ENCODE assay signal across 10 mouse cellular contexts in the genomic region with DNA sequence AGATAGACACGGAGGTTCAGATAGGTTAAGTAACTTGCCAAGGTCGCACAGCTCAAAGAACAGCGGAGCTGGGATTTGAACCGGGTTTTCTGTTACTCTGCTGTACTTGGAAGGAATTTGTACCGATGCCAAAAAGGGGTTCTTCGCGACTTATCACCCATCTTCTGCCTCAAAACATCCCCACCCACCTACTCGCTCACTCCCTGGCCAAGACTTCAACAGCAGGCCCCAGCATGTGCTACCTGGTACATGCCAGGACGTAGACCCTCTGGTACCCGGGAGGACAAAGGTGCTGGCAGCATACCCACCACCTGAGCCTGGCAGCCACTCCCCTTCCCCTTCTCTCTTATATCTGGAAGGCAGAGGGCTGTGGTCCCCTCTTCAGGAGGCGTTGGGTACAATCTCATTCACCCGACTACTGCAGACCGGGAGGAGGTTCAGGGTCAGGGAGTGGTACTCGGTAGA. TPM values are rescaled to one million over a fixed set of nuclear protein-coding genes. Genes with fewer than 3 reads are reported as not detected.
DNase-seq lines count a peak whose midpoint lies in the region; ATAC-seq and TF ChIP-seq lines count a peak whose summit lies in the region.
"Had no signal": no experiment of that assay in that cellular context is flagged by ENCODE, and none has a peak within 500 bp of the region (broad histone marks: within the 10 kb centered on the region; RNA-seq: fewer than 3 reads in every experiment).

No protein-coding gene starts in this region.

- ATAC-seq in limb, embryonic 12.5 days (ENCODE audit: insufficient number of reproducible peaks, insufficient read depth, low FRiP score, low TSS enrichment, low read depth) = no peak
- ATAC-seq in stomach, embryonic 15.5 days (ENCODE audit: insufficient read depth, low FRiP score, low read depth) = no peak

- H3K36me3 ChIP-seq in limb, embryonic 12.5 days = no peaks in the 10 kb centered on the region
- no peaks in the 10 kb centered on the region for H3K36me3 ChIP-seq in stomach, embryonic 15.5 days

- H3K4me3 ChIP-seq in gastrocnemius, adult 2 months = peak overlapping the region; percentile 94
- peak overlapping the region; percentile 78 for H3K4me3 ChIP-seq in limb, embryonic 12.5 days (replicated peaks)
- H3K4me3 ChIP-seq in stomach, embryonic 15.5 days (replicated peaks) = peak overlapping the region; percentile 93

- no peak for DNase-seq in gastrocnemius, adult 2 months
- DNase-seq in gastrocnemius, postnatal 36 days = no peak
- DNase-seq in urinary bladder, adult 18-20 months (ENCODE audit: low spot score in 2 of 2) = peak; percentile 50 to 54
- no peak for DNase-seq in urinary bladder, postnatal 10 days (ENCODE audit: low spot score)
- no peak for DNase-seq in right cerebral cortex, adult 18-20 months
- DNase-seq in frontal cortex, postnatal 25 days (ENCODE audit: low spot score in 2 of 2) = no peak

- H3K9ac ChIP-seq in limb, embryonic 12.5 days (replicated peaks) = peak overlapping the region; percentile 90
- H3K9ac ChIP-seq in stomach, embryonic 15.5 days = peak overlapping the region; percentile 74

- H3K9me3 ChIP-seq in limb, embryonic 12.5 days = peaks cover 4% of the 10 kb centered on the region; the same call in 1 of the 2 replicates
- H3K9me3 ChIP-seq in stomach, embryonic 15.5 days = no peaks in the 10 kb centered on the region

- no peaks in the 10 kb centered on the region for H3K27me3 ChIP-seq in limb, embryonic 12.5 days
- no peaks in the 10 kb centered on the region for H3K27me3 ChIP-seq in stomach, embryonic 15.5 days (replicated peaks)
- H3K27me3 ChIP-seq: CH12.LX had no signal

- TF ChIP-seq CTCF in gastrocnemius, adult 2 months (IDR thresholded peaks at IDR 0.05) = no peak

- 29% methylated on average over 14 of the region's 14 CpGs for WGBS in limb, embryonic 12.5 days
- WGBS in stomach, embryonic 15.5 days = 31% methylated on average over 14 of the region's 14 CpGs

- intact Hi-C loops in gastrocnemius, adult 2 months (cut with DNase I) = no loop called here
- intact Hi-C loops in gastrocnemius, postnatal 36 days (cut with DNase I) = no loop called here

- H3K4me2 ChIP-seq in limb, embryonic 12.5 days = peak overlapping the region; percentile 88
- peak overlapping the region; percentile 70 for H3K4me2 ChIP-seq in stomach, embryonic 15.5 days

- H3K27ac ChIP-seq in gastrocnemius, adult 2 months = peak overlapping the region; percentile 98
- peak overlapping the region; percentile 90 for H3K27ac ChIP-seq in limb, embryonic 12.5 days
- peak overlapping the region; percentile 81 for H3K27ac ChIP-seq in stomach, embryonic 15.5 days

- peaks cover 31% of the 10 kb centered on the region for H3K4me1 ChIP-seq in limb, embryonic 12.5 days (replicated peaks)
- peaks cover 29% of the 10 kb centered on the region for H3K4me1 ChIP-seq in stomach, embryonic 15.5 days

RNA-seq across cellular contexts. Expression of a gene that starts 1.4 kb away (rescaled TPM):
- total RNA-seq in gastrocnemius, adult 2 months (2021) = 100 to 1,000 TPM in 1 of 2 experiments, 10 to 100 TPM in 1; 99.5 to 139 TPM
- 100 to 1,000 TPM; 103 to 107 TPM for total RNA-seq in gastrocnemius, postnatal 36 days (2021)
- polyA plus RNA-seq in limb, embryonic 12.5 days (2016; fragmentation: Nextera tagmentation; extraction: Ambion mirVana) = 143 and 153 TPM in 2 replicates
- 145 and 154 TPM in 2 replicates for polyA plus RNA-seq in stomach, embryonic 15.5 days (2015; fragmentation: Nextera tagmentation; extraction: Ambion mirVana)

RNA-seq across cellular contexts. Expression of a gene that starts 2.0 kb away (rescaled TPM):
- total RNA-seq in gastrocnemius, adult 2 months (2021) = 10 to 100 TPM; 66.5 to 81.6 TPM
- total RNA-seq in gastrocnemius, postnatal 36 days (2021) = 10 to 100 TPM; 67.8 to 70.0 TPM
- 34.1 and 35.8 TPM in 2 replicates for polyA plus RNA-seq in limb, embryonic 12.5 days (2016; fragmentation: Nextera tagmentation; extraction: Ambion mirVana)
- polyA plus RNA-seq in stomach, embryonic 15.5 days (2015; fragmentation: Nextera tagmentation; extraction: Ambion mirVana) = 39.8 and 43.3 TPM in 2 replicates

RNA-seq across cellular contexts. Expression of a gene that starts 25.6 kb away (rescaled TPM):
- under 1 TPM; 0.59 to 0.98 TPM for total RNA-seq in gastrocnemius, adult 2 months (2021)
- under 1 TPM; 0.10 to 0.27 TPM for total RNA-seq in gastrocnemius, postnatal 36 days (2021)
- 0.65 and 0.83 TPM in 2 replicates for polyA plus RNA-seq in limb, embryonic 12.5 days (2016; fragmentation: Nextera tagmentation; extraction: Ambion mirVana)
- 0.26 and 0.41 TPM in 2 replicates for polyA plus RNA-seq in stomach, embryonic 15.5 days (2015; fragmentation: Nextera tagmentation; extraction: Ambion mirVana)
- total RNA-seq: CH12.LX had no signal

RNA-seq across cellular contexts. Expression of a gene that starts 48.9 kb away (rescaled TPM):
- under 1 TPM in 1 of 2 experiments, not detected in 1; 0.50 TPM for total RNA-seq in gastrocnemius, adult 2 months (2021)
- total RNA-seq in gastrocnemius, postnatal 36 days (2021) = not detected
- polyA plus RNA-seq in limb, embryonic 12.5 days (2016; fragmentation: Nextera tagmentation; extraction: Ambion mirVana) = not detected in 2 replicates
- polyA plus RNA-seq in stomach, embryonic 15.5 days (2015; fragmentation: Nextera tagmentation; extraction: Ambion mirVana) = not detected in 2 replicates
- polyA plus RNA-seq: large intestine, adult 2 months had no signal

Comparison
In these comparisons a context has a peak if more than half of its experiments do, and no peak if none do; other contexts are left out.
1. DNase-seq: peak in urinary bladder, adult 18-20 months (2 of 2); none in gastrocnemius, adult 2 months (single experiment), gastrocnemius, postnatal 36 days (0 of 2), urinary bladder, postnatal 10 days (single experiment), right cerebral cortex, adult 18-20 months (single experiment) and frontal cortex, postnatal 25 days (0 of 2).
2. Peak in every context shown above with its lines, with median percentiles within 50 percentile points of each other: H3K27ac ChIP-seq and H3K4me3 ChIP-seq.